Mouse (Mus musculus) cerebellum, postnatal 25 days (tissue): ENCODE measurements at regions not wholly inside any gene's neighbourhood (a gene's known extent, or its start where the extent isn't known, plus 50 kb on each side); places are given as distances from the start of the nearest gene placed in this dataset.
A peak's percentile ranks its signal among the peaks of the same experiment; 100 is the strongest.

Experiments
- DNase-seq, 2 experiments: peaks; one replicate each; pipeline ENCODE4 v3.0.0; 2021; ENCODE audit warnings: mixed read lengths in 2 of 2

GRCm38 (mm10) chr1:136784178-136784577, 159.5 kb downstream of the Zfp281 start:
- no peak for DNase-seq

GRCm38 (mm10) chr1:136788979-136789513, 164.3 kb downstream of the Zfp281 start:
- peak; percentile 11 to 28 for DNase-seq

- no peak for DNase-seq
These were observed 166.9 kb downstream of the Zfp281 start for GRCm38 (mm10) chr1:136791641-136792040.
